Mouse (Mus musculus) bone marrow, adult 2 months (tissue): ENCODE measurements around the gene Zmym3. TPM values are rescaled to one million over a fixed set of nuclear protein-coding genes. Genes with fewer than 3 reads are reported as not detected.

Experiments used
- H3K27ac ChIP-seq: fragments of 200-500 bp; 2 replicates; pipeline ENCODE4 v1.5.1; 2012; ENCODE audit warnings: low read depth, mild to moderate bottlenecking, control low read depth, inconsistent platforms, low read length; ENCODE audit not compliant: control insufficient read depth, poor library complexity, insufficient read depth
- H3K4me1 ChIP-seq: fragments of 200-500 bp; 2 replicates; pipeline ENCODE4 v1.6.1; 2011; ENCODE audit warnings: low read length; ENCODE audit not compliant: control insufficient read depth, insufficient read depth
- H3K4me3 ChIP-seq: fragments of 200-500 bp; replicated peaks from 2 replicates; pipeline ENCODE3; 2011; ENCODE audit warnings: mild to moderate bottlenecking, low read depth, low read length, control low read depth; ENCODE audit not compliant: control insufficient read depth
- CTCF ChIP-seq: fragments of 200-500 bp; IDR thresholded peaks from 2 replicates; pipeline ENCODE4 v1.5.1; 2011; ENCODE audit warnings: low read length, control low read depth; ENCODE audit not compliant: control insufficient read depth, insufficient read depth
- POLR2A ChIP-seq: fragments of 200-500 bp; IDR thresholded peaks from 2 replicates; pipeline ENCODE4 v1.6.1; 2011; ENCODE audit warnings: low read depth, mild to moderate bottlenecking, control low read depth, low read length, borderline replicate concordance; ENCODE audit not compliant: control insufficient read depth
- WGBS: fragments of 180-500 bp; shearing (Covaris S2); methylation state at CpG from one replicate; pipeline ENCODE4 v1.1.7; 2018; 5-methylcytosine and 5-hydroxymethylcytosine counted together
- polyA plus RNA-seq: library from polyadenylated mRNA; stranded (reverse); fragments of >200 nt; gene quantifications from 2 replicates; pipeline ENCODE4 v1.2.4, GENCODE M21; 2011; ENCODE audit warnings: low replicate concordance; ENCODE audit not compliant: missing spikeins, insufficient read depth, insufficient read length

The Zmym3 gene
- polyA plus RNA-seq, 1 experiment: 26.9 TPM

- TF ChIP-seq POLR2A (no peak), CTCF (no peak)
- WGBS: 89% methylated on average over 2 of the region's 2 CpGs
- Histone ChIP-seq H3K4me3 (no peak overlapping the region), H3K4me1 (no peaks in the 10 kb centered on the region), H3K27ac (no peak overlapping the region)
These were observed 2.8 kb upstream of the Zmym3 start for GRCm38 (mm10) chrX:101423462-101423861.

GRCm38 (mm10) chrX:101419725-101420699 is 637 bp downstream of the Zmym3 start:
- Histone ChIP-seq H3K4me3 (peak overlapping the region; percentile 81), H3K4me1 (no peaks in the 10 kb centered on the region), H3K27ac (no peak overlapping the region)
- TF ChIP-seq CTCF (no peak), POLR2A (0 out of 2 replicates have a peak, but pooled peaks have one; percentile 35)
- WGBS: 9% methylated on average over 53 of the region's 54 CpGs

GRCm38 (mm10) chrX:101418946-101419724 is 1.5 kb downstream of the Zmym3 start:
- Histone ChIP-seq H3K4me3 (peak overlapping the region; percentile 81), H3K4me1 (no peaks in the 10 kb centered on the region), H3K27ac (no peak overlapping the region; the same call in 1 of the 2 replicates)
- WGBS: 10% methylated on average over 34 of the region's 36 CpGs
- no peak for TF ChIP-seq CTCF
- TF ChIP-seq POLR2A: no peak

GRCm38 (mm10) chrX:101396459-101396858 is 24.2 kb downstream of the Zmym3 start:
- no peak for TF ChIP-seq POLR2A
- TF ChIP-seq CTCF: no peak
- no peak overlapping the region for H3K27ac ChIP-seq
- no peaks in the 10 kb centered on the region for H3K4me1 ChIP-seq
- WGBS: 82% methylated on average over 11 of the region's 11 CpGs
- no peak overlapping the region for H3K4me3 ChIP-seq

- WGBS: 61% methylated on average over 2 of the region's 2 CpGs
- no peak for TF ChIP-seq POLR2A
- TF ChIP-seq CTCF: no peak
- no peak overlapping the region for H3K4me3 ChIP-seq
- H3K27ac ChIP-seq: no peak overlapping the region
- H3K4me1 ChIP-seq: no peaks in the 10 kb centered on the region
These were observed 26.3 kb downstream of the Zmym3 start for GRCm38 (mm10) chrX:101394341-101394740.

- TF ChIP-seq CTCF: no peak
- TF ChIP-seq POLR2A: no peak
- 81% methylated on average over 5 of the region's 5 CpGs for WGBS
- Histone ChIP-seq H3K4me3 (no peak overlapping the region), H3K27ac (no peak overlapping the region), H3K4me1 (no peaks in the 10 kb centered on the region)
These were observed 31.6 kb downstream of the Zmym3 start for GRCm38 (mm10) chrX:101388866-101389537.

GRCm38 (mm10) chrX:101386222-101386621 is 34.4 kb downstream of the Zmym3 start:
- 60% methylated on average over 4 of the region's 4 CpGs for WGBS
- TF ChIP-seq POLR2A: no peak
- no peak for TF ChIP-seq CTCF
- Histone ChIP-seq H3K27ac (no peak overlapping the region), H3K4me1 (no peaks in the 10 kb centered on the region), H3K4me3 (no peak overlapping the region)
